Mouse (Mus musculus) hindbrain, embryonic 15.5 days (tissue): ENCODE measurements around the gene Meiob. TPM values are rescaled to one million over a fixed set of nuclear protein-coding genes. Genes with fewer than 3 reads are reported as not detected.

Experiments used
- ATAC-seq: fragments of 200-750 bp; cut with Nextera tagmentation; 2 replicates; pipeline ENCODE4 v1.8.0; 2017; ENCODE audit warnings: low read depth, moderate number of reproducible peaks, moderate TSS enrichment; ENCODE audit not compliant: low FRiP score
- H3K27ac ChIP-seq: fragments of 300-500 bp; sonication (generic); replicated peaks from 2 replicates; pipeline ENCODE4 v1.5.1; 2015; ENCODE audit warnings: mild to moderate bottlenecking, inconsistent platforms
- H3K27me3 ChIP-seq: fragments of 300-500 bp; sonication (generic); 2 replicates; pipeline ENCODE4 v1.6.1; 2015; ENCODE audit warnings: control low read depth, inconsistent platforms
- H3K36me3 ChIP-seq: fragments of 300-500 bp; sonication (generic); 2 replicates; pipeline ENCODE4 v1.6.1; 2015; ENCODE audit warnings: control low read depth, inconsistent platforms
- H3K4me1 ChIP-seq: fragments of 300-500 bp; sonication (generic); replicated peaks from 2 replicates; pipeline ENCODE4 v1.6.1; 2015; ENCODE audit warnings: control low read depth, inconsistent platforms
- H3K4me2 ChIP-seq: fragments of 300-500 bp; sonication (generic); 2 replicates; pipeline ENCODE4 v1.6.1; 2015; ENCODE audit warnings: moderate library complexity, mild to moderate bottlenecking, inconsistent platforms
- H3K4me3 ChIP-seq: fragments of 300-500 bp; sonication (generic); 2 replicates; pipeline ENCODE4 v1.5.1; 2015; ENCODE audit warnings: mild to moderate bottlenecking, inconsistent platforms
- H3K9ac ChIP-seq: fragments of 300-500 bp; sonication (generic); 2 replicates; pipeline ENCODE4 v1.6.1; 2015; ENCODE audit warnings: inconsistent platforms
- H3K9me3 ChIP-seq: fragments of 300-500 bp; sonication (generic); 2 replicates; pipeline ENCODE4 v1.6.1; 2016; ENCODE audit warnings: control low read depth, inconsistent platforms
- WGBS: fragments of 180-500 bp; shearing (Covaris S2); methylation state at CpG from one replicate; pipeline ENCODE4 v1.1.7; 2015; 5-methylcytosine and 5-hydroxymethylcytosine counted together
- polyA plus RNA-seq: library from polyadenylated mRNA; unstranded; fragments of >200 nt; fragmentation: Nextera tagmentation; extraction: Ambion mirVana; gene quantifications from 2 replicates; pipeline ENCODE4 v1.2.1, GENCODE M21; 2015

Meiob gene
- polyA plus RNA-seq, 1 experiment from 2014 or later = not detected

DNA sequence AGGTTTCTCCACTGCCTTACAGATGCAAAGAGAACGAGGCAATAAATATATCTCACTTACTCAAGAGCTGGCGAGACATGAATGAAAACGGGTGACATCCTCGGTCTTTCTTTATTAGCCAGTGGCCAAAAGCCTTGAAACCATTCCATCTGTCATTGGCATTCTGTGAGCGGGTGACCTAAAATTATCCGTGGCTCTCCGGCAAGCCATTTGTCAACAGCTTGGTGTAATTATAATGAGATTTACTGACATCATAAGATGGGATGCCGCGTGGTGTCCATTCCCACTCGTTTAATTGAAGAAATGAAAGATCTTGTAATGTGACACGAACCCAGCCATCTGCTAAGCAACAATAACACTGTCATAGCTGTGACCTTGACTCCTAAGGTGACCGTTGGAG, 9.3 kb upstream of the Meiob start:
- H3K4me1 ChIP-seq = no peaks in the 10 kb centered on the region
- no peaks in the 10 kb centered on the region for H3K9me3 ChIP-seq
- ATAC-seq = no peak
- H3K4me2 ChIP-seq = no peak overlapping the region
- no peaks in the 10 kb centered on the region for H3K36me3 ChIP-seq
- no peak overlapping the region for H3K4me3 ChIP-seq
- no peak overlapping the region for H3K9ac ChIP-seq
- WGBS = 71% methylated on average over 12 of the region's 12 CpGs
- no peak overlapping the region for H3K27ac ChIP-seq
- H3K27me3 ChIP-seq = no peaks in the 10 kb centered on the region

DNA sequence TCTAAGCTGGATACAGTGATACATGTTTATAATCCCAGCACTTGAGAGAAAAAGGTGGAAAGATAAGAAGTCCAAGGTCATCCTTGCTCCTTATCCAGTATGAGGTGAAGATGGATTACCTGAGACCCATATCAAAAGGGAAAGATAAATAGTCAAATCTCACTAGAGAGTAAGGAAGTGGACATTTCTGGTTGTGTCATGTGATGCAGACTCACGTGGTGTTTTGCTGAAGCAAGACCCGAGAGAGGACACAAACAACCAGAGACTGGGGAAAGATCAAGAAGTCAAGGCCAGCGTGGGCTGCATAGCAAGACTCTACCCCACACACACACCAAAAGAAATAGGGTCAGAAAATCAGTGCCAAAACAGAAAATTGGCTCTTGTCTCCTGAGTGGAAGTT, 7.1 kb upstream of the Meiob start:
- H3K36me3 ChIP-seq = no peaks in the 10 kb centered on the region
- no peak for ATAC-seq
- H3K9ac ChIP-seq = no peak overlapping the region
- no peaks in the 10 kb centered on the region for H3K9me3 ChIP-seq
- no peak overlapping the region for H3K4me2 ChIP-seq
- no peak overlapping the region for H3K27ac ChIP-seq
- H3K4me1 ChIP-seq = no peaks in the 10 kb centered on the region
- 71% methylated on average over 3 of the region's 3 CpGs for WGBS
- no peaks in the 10 kb centered on the region for H3K27me3 ChIP-seq
- no peak overlapping the region for H3K4me3 ChIP-seq

DNA sequence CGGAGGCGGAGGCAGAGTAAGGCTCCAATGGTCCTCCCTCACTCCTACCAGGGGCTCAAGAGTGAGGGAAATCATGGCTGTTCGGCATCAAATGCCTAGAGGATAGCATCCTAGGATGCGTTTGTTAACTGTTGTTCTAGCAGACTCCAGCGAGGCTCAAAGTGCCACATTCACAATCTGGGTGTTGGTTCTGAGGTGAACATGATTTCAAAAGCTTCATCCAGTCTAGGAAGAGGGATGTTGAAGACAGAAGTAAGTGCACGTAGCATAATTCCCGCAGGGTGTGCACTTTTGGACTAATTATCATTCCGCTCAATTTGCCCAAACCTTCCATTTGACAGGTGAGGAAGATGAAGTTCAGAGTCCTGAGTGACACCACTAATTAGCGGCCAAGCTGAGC, 5.9 kb upstream of the Meiob start:
- Histone ChIP-seq H3K36me3 (no peaks in the 10 kb centered on the region), H3K27me3 (peaks cover 7% of the 10 kb centered on the region), H3K9ac (no peak overlapping the region), H3K4me2 (no peak overlapping the region), H3K4me1 (no peaks in the 10 kb centered on the region), H3K4me3 (no peak overlapping the region), H3K9me3 (no peaks in the 10 kb centered on the region), H3K27ac (no peak overlapping the region)
- ATAC-seq = no peak
- 63% methylated on average over 9 of the region's 9 CpGs for WGBS

DNA sequence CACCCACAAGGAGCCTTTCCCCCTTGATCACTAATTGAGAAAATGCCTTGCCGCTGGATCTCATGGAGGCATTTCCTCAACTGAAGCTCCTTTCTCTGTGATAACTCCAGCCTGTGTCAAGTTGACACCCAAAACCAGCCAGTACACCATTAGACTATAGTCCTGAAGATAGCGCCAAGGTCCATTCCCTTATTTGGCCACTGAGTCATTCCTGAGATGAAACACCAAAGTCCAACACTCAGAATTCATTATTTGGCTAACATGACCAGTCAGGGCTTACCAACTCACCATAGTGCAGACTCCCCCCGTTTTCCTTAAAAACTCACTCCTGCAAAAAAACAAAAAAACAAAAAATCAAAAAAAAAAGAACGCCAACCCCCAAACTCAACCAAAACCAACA, 4.6 kb upstream of the Meiob start:
- 92% methylated on average over 4 of the region's 4 CpGs for WGBS
- no peak overlapping the region for H3K4me3 ChIP-seq
- no peak overlapping the region for H3K27ac ChIP-seq
- peaks cover 8% of the 10 kb centered on the region; the same call in 1 of the 2 replicates for H3K4me1 ChIP-seq
- H3K27me3 ChIP-seq = peaks cover 18% of the 10 kb centered on the region
- H3K36me3 ChIP-seq = no peaks in the 10 kb centered on the region
- H3K9me3 ChIP-seq = no peaks in the 10 kb centered on the region
- H3K4me2 ChIP-seq = no peak overlapping the region
- no peak overlapping the region for H3K9ac ChIP-seq
- ATAC-seq = no peak

DNA sequence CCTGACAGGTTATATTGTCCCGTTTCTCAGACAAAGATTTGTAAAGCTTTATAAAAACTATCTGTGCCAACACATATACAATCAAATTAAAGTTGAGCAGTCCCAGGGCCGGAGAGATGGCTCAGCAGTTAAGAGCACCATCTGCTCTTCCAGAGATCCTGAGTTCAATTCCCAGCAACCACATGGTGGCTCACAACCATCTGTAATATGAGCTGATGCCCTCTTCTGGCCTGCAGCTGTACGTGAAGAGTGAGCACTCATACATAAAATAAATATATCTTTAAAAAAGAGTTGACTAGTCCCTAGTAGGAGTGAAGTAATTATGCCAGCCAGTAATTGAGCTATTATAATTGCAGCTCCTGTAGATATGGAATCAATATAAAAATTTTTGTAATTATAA, 3.6 kb upstream of the Meiob start:
- no peaks in the 10 kb centered on the region for H3K36me3 ChIP-seq
- no peak for ATAC-seq
- no peaks in the 10 kb centered on the region for H3K9me3 ChIP-seq
- peaks cover 11% of the 10 kb centered on the region; the same call in 1 of the 2 replicates for H3K4me1 ChIP-seq
- no peak overlapping the region for H3K9ac ChIP-seq
- H3K4me2 ChIP-seq = no peak overlapping the region
- H3K27ac ChIP-seq = no peak overlapping the region
- H3K4me3 ChIP-seq = no peak overlapping the region
- peaks cover 25% of the 10 kb centered on the region for H3K27me3 ChIP-seq
- WGBS = 57% methylated on average over 3 of the region's 3 CpGs

DNA sequence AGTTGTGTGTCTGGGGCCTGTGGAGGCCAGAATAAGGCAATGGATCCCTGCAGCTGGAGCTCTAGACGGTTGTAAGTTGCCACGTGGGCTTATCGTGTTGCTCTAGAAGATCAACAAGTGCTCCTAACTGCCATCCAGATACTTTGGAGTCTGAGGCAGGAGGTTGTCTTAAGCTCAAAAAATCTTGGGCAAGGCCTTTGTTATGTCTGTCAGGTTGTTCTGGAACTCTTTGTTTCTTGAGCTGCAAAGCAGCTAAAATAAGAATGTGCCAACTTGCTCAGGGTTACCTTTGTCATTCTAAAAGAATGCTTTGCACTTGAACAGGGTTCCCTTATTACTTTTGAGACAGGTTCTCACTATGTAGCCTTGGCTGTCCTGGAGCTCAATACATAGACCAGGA, 7.1 kb downstream of the Meiob start:
- ATAC-seq = no peak
- H3K9me3 ChIP-seq = no peaks in the 10 kb centered on the region
- no peaks in the 10 kb centered on the region for H3K4me1 ChIP-seq
- H3K36me3 ChIP-seq = no peaks in the 10 kb centered on the region
- peaks cover 22% of the 10 kb centered on the region for H3K27me3 ChIP-seq
- H3K4me2 ChIP-seq = no peak overlapping the region
- no peak overlapping the region for H3K9ac ChIP-seq
- 71% methylated on average over 3 of the region's 3 CpGs for WGBS
- no peak overlapping the region for H3K27ac ChIP-seq
- H3K4me3 ChIP-seq = no peak overlapping the region

DNA sequence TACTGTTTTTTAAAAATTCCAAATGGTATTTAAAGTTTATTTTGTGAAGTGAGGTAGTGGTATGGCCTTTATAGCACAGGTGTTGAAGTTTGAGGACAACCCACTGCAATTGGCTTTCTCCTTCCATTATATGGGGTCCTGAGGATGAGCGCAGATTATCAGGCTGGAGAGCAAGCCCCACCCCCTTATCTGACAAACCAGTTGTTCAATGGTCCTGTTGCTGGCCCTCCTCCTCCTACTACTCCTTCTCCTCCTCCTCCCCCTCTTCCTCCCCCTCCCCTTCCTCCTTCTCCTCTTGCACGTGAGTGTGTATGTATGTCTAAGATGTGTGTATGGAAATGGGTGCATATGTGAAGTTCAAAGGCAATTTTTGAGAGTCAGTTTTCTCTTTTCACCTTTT, 8.1 kb downstream of the Meiob start:
- Histone ChIP-seq H3K27me3 (peaks cover 14% of the 10 kb centered on the region; the same call in 1 of the 2 replicates), H3K36me3 (no peaks in the 10 kb centered on the region), H3K4me1 (no peaks in the 10 kb centered on the region), H3K4me2 (no peak overlapping the region), H3K27ac (no peak overlapping the region), H3K9ac (no peak overlapping the region), H3K9me3 (no peaks in the 10 kb centered on the region), H3K4me3 (no peak overlapping the region)
- no peak for ATAC-seq
- 37% methylated on average over 2 of the region's 2 CpGs for whole genome bisulfite sequencing

DNA sequence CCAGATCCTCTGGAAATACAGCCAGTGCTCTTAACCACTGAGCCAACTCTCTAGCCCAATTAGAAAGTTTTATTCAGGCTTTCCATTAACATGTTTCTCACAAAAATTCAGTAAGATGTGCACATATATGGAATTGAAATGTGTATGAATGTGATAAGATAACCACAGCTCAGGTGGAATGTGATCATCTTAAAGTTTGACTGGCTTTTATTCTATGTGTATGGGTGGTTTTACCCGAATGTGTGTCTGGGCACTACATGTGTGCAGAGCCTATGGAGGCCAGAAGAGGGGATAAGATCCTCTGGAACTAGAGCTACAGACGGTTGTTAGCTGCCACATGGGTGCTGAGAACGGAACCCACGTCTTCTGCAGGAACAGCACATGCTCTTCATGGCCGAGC, 11.2 kb downstream of the Meiob start:
- no peak overlapping the region for H3K9ac ChIP-seq
- 80% methylated on average over 5 of the region's 5 CpGs for WGBS

DNA sequence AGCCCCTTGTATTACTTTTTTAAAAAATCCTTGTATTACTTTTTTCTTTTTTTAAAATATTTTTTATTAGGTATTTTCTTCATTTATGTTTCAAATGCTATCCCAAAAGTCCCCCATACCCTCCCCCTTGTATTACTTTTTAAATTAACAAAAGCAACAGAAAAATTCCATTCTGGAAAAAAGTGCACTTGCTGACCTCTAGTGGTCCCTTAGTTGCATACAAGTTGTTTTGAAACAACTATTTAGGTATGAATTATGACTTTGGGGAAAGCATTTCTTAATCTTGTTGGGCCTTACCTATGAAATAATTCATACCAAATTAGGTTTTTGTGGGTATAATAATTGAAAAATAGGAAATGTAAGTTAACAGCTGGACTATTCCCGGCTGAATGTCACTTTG, 13.4 kb downstream of the Meiob start:
- H3K9me3 ChIP-seq = no peaks in the 10 kb centered on the region
- ATAC-seq = no peak
- H3K4me3 ChIP-seq = no peak overlapping the region
- WGBS = 47% methylated on average over 1 of the region's 1 CpGs
- H3K36me3 ChIP-seq = no peaks in the 10 kb centered on the region
- H3K4me1 ChIP-seq = no peaks in the 10 kb centered on the region
- H3K4me2 ChIP-seq = no peak overlapping the region
- no peak overlapping the region for H3K9ac ChIP-seq
- no peak overlapping the region for H3K27ac ChIP-seq
- peaks cover 5% of the 10 kb centered on the region; the same call in 1 of the 2 replicates for H3K27me3 ChIP-seq

More for the DNA sequence above, 11.2 kb downstream of the Meiob start:
- no peaks in the 10 kb centered on the region for H3K4me1 ChIP-seq
- H3K9me3 ChIP-seq = no peaks in the 10 kb centered on the region
- H3K4me2 ChIP-seq = no peak overlapping the region
- no peak overlapping the region for H3K4me3 ChIP-seq
- H3K27me3 ChIP-seq = peaks cover 7% of the 10 kb centered on the region; the same call in 1 of the 2 replicates
- no peak for ATAC-seq
- no peaks in the 10 kb centered on the region for H3K36me3 ChIP-seq
- no peak overlapping the region for H3K27ac ChIP-seq

DNA sequence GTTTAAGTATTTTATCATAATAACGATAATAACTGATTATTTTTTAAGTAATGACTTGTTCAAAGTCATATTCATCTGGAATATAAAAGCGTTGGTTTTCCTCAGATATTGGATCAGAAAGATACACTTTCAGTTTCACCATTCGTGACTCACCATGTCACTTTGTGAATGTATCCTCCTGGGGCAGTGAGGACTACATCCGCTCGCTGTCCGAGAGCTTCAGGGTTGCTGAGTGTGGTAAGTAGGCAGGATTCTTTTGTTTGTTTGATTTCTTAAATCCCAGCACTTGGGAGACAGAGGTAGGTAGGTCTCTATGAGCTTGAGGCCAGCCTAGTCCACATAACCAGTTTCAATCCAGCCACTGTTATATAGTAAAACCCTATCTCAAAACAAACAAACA, 14.1 kb downstream of the Meiob start:
- WGBS = 58% methylated on average over 6 of the region's 6 CpGs
- Histone ChIP-seq H3K4me2 (no peak overlapping the region), H3K9me3 (no peaks in the 10 kb centered on the region), H3K27me3 (peaks cover 5% of the 10 kb centered on the region; the same call in 1 of the 2 replicates), H3K4me3 (no peak overlapping the region), H3K9ac (no peak overlapping the region), H3K4me1 (no peaks in the 10 kb centered on the region), H3K27ac (no peak overlapping the region), H3K36me3 (no peaks in the 10 kb centered on the region)
- no peak for ATAC-seq

DNA sequence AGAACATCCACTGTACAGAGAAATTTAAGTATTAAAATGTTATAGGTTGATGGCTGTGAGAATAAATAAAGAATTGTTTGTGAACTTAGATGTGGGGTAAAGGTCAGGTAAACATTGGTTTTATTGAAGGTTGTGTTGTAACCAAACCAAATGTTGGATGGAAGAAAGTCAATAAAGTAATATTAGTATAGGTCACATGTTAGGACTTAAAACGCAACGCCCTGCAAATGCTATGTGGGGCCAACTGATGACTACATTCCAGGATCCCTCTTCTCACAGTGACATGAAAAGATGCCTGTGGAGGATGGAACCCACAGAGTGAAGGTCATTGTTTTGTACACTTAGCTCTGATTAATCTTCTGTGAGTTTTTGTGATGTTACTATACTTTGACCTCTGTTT, 15.4 kb downstream of the Meiob start:
- no peaks in the 10 kb centered on the region for H3K4me1 ChIP-seq
- no peak overlapping the region for H3K4me3 ChIP-seq
- no peaks in the 10 kb centered on the region for H3K9me3 ChIP-seq
- no peak overlapping the region for H3K9ac ChIP-seq
- no peak for ATAC-seq
- no peak overlapping the region for H3K27ac ChIP-seq
- 74% methylated on average over 2 of the region's 2 CpGs for WGBS
- peaks cover 3% of the 10 kb centered on the region; the same call in 1 of the 2 replicates for H3K27me3 ChIP-seq
- no peak overlapping the region for H3K4me2 ChIP-seq
- no peaks in the 10 kb centered on the region for H3K36me3 ChIP-seq

DNA sequence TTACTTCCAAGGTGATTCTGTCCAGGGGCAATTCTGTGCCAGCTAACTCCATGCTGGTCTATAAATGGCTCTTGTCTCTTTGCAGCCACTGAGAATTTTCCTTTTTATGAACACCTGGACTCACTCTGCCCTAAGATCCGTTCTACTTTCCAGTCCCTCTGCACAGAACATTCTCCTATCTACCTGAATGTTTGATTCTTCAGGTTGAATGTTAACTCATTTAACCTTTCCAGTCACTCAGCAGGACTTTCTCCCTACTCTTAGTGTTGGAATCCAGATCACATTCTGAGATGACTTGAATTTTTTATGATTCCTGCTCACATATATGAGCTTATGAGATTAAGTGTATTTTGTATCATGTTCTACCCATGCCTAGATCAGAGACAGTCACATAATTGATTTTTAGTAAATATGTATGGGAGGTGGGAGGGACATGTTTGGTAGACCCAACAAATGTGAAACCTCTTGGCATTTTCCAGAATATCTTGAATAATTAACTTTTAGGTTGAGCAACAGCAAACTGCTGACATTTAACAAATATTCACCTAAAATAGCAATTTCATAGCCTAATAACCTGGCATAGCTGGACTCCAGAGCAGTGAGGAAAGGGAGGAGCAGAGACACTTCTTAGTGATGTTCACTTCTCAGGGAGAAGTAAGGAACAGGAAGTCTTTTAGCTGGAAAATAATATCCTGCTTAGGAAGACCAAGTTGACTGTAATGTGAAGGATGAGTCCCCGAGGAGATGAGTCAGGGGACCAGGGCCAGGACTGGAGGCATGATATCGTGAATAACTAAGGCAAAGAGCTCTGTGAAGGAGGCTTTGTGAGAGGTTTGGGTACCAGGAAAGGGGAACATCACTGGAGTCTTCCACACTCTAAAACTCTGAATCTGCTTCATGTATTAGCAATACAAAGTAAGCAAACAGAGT, 17.5 kb downstream of the Meiob start:
- ATAC-seq = no peak
- no peak overlapping the region for H3K27ac ChIP-seq
- H3K27me3 ChIP-seq = peaks cover 7% of the 10 kb centered on the region; the same call in 1 of the 2 replicates
- H3K4me2 ChIP-seq = no peak overlapping the region
- no peaks in the 10 kb centered on the region for H3K4me1 ChIP-seq
- H3K9ac ChIP-seq = no peak overlapping the region
- WGBS = 53% methylated on average over 3 of the region's 3 CpGs
- H3K4me3 ChIP-seq = no peak overlapping the region
- H3K36me3 ChIP-seq = no peaks in the 10 kb centered on the region
- H3K9me3 ChIP-seq = no peaks in the 10 kb centered on the region
